Mouse (Mus musculus): ENCODE results near the gene Dact3. TPM values are rescaled to one million over a fixed set of nuclear protein-coding genes. Genes with fewer than 3 reads are reported as not detected.

Dact3 gene
- polyA plus RNA-seq, 1 experiment from 2014 or later: 2.9 TPM

GRCm38 (mm10) chr7:16920150-16920579, 45.0 kb downstream of the Dact3 start:
- H3K9me3 ChIP-seq: no peaks in the 10 kb centered on the region
- ATAC-seq: no peak
- peak overlapping the region; percentile 85 for H3K4me2 ChIP-seq (replicated peaks)
- peak overlapping the region; percentile 15 for H3K4me3 ChIP-seq (replicated peaks)
- H3K27me3 ChIP-seq: no peaks in the 10 kb centered on the region
- peaks cover 58% of the 10 kb centered on the region for H3K36me3 ChIP-seq
- peaks cover 60% of the 10 kb centered on the region for H3K4me1 ChIP-seq (replicated peaks)
- H3K27ac ChIP-seq: peak overlapping the region; percentile 22; the same call in 1 of the 2 replicates
- H3K9ac ChIP-seq (replicated peaks): peak overlapping the region; percentile 57
- 84% methylated on average over 7 of the region's 7 CpGs for WGBS

- Histone ChIP-seq H3K4me2 (replicated peaks) (peak overlapping the region; percentile 85), H3K9ac (replicated peaks) (peak overlapping the region; percentile 99), H3K4me3 (replicated peaks) (peak overlapping the region; percentile 72), H3K27me3 (no peaks in the 10 kb centered on the region), H3K36me3 (peaks cover 49% of the 10 kb centered on the region), H3K27ac (peak overlapping the region; percentile 98), H3K4me1 (replicated peaks) (peaks cover 60% of the 10 kb centered on the region), H3K9me3 (no peaks in the 10 kb centered on the region)
- no peak for ATAC-seq
- 39% methylated on average over 21 of the region's 21 CpGs for WGBS
These were observed 46.0 kb downstream of the Dact3 start for GRCm38 (mm10) chr7:16920818-16921791.

GRCm38 (mm10) chr7:16921881-16922335, 46.8 kb downstream of the Dact3 start:
- Histone ChIP-seq H3K27ac (peak overlapping the region; percentile 98), H3K27me3 (no peaks in the 10 kb centered on the region), H3K4me2 (replicated peaks) (peak overlapping the region; percentile 85), H3K9me3 (no peaks in the 10 kb centered on the region), H3K4me3 (replicated peaks) (peak overlapping the region; percentile 72), H3K36me3 (peaks cover 41% of the 10 kb centered on the region), H3K4me1 (replicated peaks) (peaks cover 60% of the 10 kb centered on the region), H3K9ac (replicated peaks) (peak overlapping the region; percentile 99)
- no peak for ATAC-seq
- WGBS: 40% methylated on average over 6 of the region's 6 CpGs

- ATAC-seq: no peak
- peaks cover 35% of the 10 kb centered on the region for H3K36me3 ChIP-seq
- peaks cover 58% of the 10 kb centered on the region for H3K4me1 ChIP-seq (replicated peaks)
- 35% methylated on average over 10 of the region's 10 CpGs for WGBS
- no peaks in the 10 kb centered on the region for H3K9me3 ChIP-seq
- peak overlapping the region; percentile 98 for H3K27ac ChIP-seq
- no peaks in the 10 kb centered on the region for H3K27me3 ChIP-seq
- peak overlapping the region; percentile 72 for H3K4me3 ChIP-seq (replicated peaks)
- H3K9ac ChIP-seq (replicated peaks): peak overlapping the region; percentile 99
- H3K4me2 ChIP-seq (replicated peaks): peak overlapping the region; percentile 85
These were observed 47.4 kb downstream of the Dact3 start for GRCm38 (mm10) chr7:16922360-16922973.

GRCm38 (mm10) chr7:16923283-16924036, 48.3 kb downstream of the Dact3 start:
- Histone ChIP-seq H3K27me3 (no peaks in the 10 kb centered on the region), H3K4me2 (replicated peaks) (peak overlapping the region; percentile 85), H3K9ac (replicated peaks) (peak overlapping the region; percentile 99), H3K27ac (peak overlapping the region; percentile 98), H3K4me1 (replicated peaks) (peaks cover 48% of the 10 kb centered on the region), H3K4me3 (replicated peaks) (peak overlapping the region; percentile 72), H3K36me3 (peaks cover 25% of the 10 kb centered on the region), H3K9me3 (no peaks in the 10 kb centered on the region)
- WGBS: under 1% methylated on average over 50 of the region's 57 CpGs
- peak; percentile 74 for ATAC-seq

GRCm38 (mm10) chr7:16924037-16924834, 49.1 kb downstream of the Dact3 start, which contains the start of gene Calm3:
TSS of gene Calm3 (minus strand) at chr7:16924114.
- ATAC-seq: peak; percentile 94
- 2% methylated on average over 63 of the region's 64 CpGs for WGBS

GRCm38 (mm10) chr7:16928341-16928740, 53.2 kb downstream of the Dact3 start:
- no peak for ATAC-seq
- Histone ChIP-seq H3K27me3 (no peaks in the 10 kb centered on the region), H3K4me1 (replicated peaks) (peaks cover 25% of the 10 kb centered on the region), H3K36me3 (no peaks in the 10 kb centered on the region), H3K9me3 (no peaks in the 10 kb centered on the region), H3K9ac (replicated peaks) (no peak overlapping the region), H3K27ac (no peak overlapping the region), H3K4me2 (replicated peaks) (no peak overlapping the region), H3K4me3 (replicated peaks) (no peak overlapping the region)
- 66% methylated on average over 2 of the region's 2 CpGs for WGBS

More at GRCm38 (mm10) chr7:16924037-16924834, 49.1 kb downstream of the Dact3 start, which contains the start of gene Calm3:
- Histone ChIP-seq H3K4me1 (replicated peaks) (peaks cover 41% of the 10 kb centered on the region), H3K27me3 (no peaks in the 10 kb centered on the region), H3K4me3 (replicated peaks) (peak within 1 kb of the TSS; percentile 72), H3K9me3 (no peaks in the 10 kb centered on the region), H3K27ac (peak within 1 kb of the TSS; percentile 98), H3K9ac (replicated peaks) (peak within 1 kb of the TSS; percentile 99), H3K36me3 (peaks cover 17% of the 10 kb centered on the region), H3K4me2 (replicated peaks) (peak within 1 kb of the TSS; percentile 85)

- Histone ChIP-seq H3K9me3 (no peaks in the 10 kb centered on the region), H3K9ac (replicated peaks) (no peak overlapping the region), H3K27me3 (no peaks in the 10 kb centered on the region), H3K4me2 (replicated peaks) (no peak overlapping the region), H3K4me1 (replicated peaks) (peaks cover 30% of the 10 kb centered on the region), H3K27ac (no peak overlapping the region), H3K36me3 (no peaks in the 10 kb centered on the region), H3K4me3 (replicated peaks) (no peak overlapping the region)
- ATAC-seq: 0 out of 2 replicates have a peak, but pooled peaks have one; percentile 16
- 0% methylated on average over 1 of the region's 1 CpGs for WGBS
These were observed 55.7 kb downstream of the Dact3 start for GRCm38 (mm10) chr7:16930850-16931249.

GRCm38 (mm10) chr7:16931968-16932627, 57.0 kb downstream of the Dact3 start:
- WGBS: 19% methylated on average over 14 of the region's 14 CpGs
- ATAC-seq: peak; percentile 59
- peak overlapping the region; percentile 75 for H3K27ac ChIP-seq

GRCm38 (mm10) chr7:16932704-16933577, 57.8 kb downstream of the Dact3 start:
- Histone ChIP-seq H3K9me3 (no peaks in the 10 kb centered on the region), H3K4me3 (replicated peaks) (no peak overlapping the region), H3K9ac (replicated peaks) (no peak overlapping the region), H3K4me2 (replicated peaks) (0 out of 2 replicates have a peak overlapping the region, but pooled peaks have one; percentile 6), H3K27me3 (no peaks in the 10 kb centered on the region), H3K27ac (peak overlapping the region; percentile 75), H3K36me3 (no peaks in the 10 kb centered on the region), H3K4me1 (replicated peaks) (peaks cover 35% of the 10 kb centered on the region)
- 31% methylated on average over 14 of the region's 14 CpGs for WGBS
- peak; percentile 76 for ATAC-seq

More at GRCm38 (mm10) chr7:16931968-16932627, 57.0 kb downstream of the Dact3 start:
- no peaks in the 10 kb centered on the region for H3K36me3 ChIP-seq
- peaks cover 30% of the 10 kb centered on the region for H3K4me1 ChIP-seq (replicated peaks)
- no peaks in the 10 kb centered on the region for H3K9me3 ChIP-seq
- H3K4me3 ChIP-seq (replicated peaks): no peak overlapping the region
- no peak overlapping the region; the same call in 1 of the 2 replicates for H3K9ac ChIP-seq (replicated peaks)
- no peak overlapping the region for H3K4me2 ChIP-seq (replicated peaks)
- H3K27me3 ChIP-seq: no peaks in the 10 kb centered on the region
